Mouse (Mus musculus) neural tube, embryonic 11.5 days (tissue): Measurements from ENCODE around the gene Gpd1. TPM values are rescaled to one million over a fixed set of nuclear protein-coding genes. Genes with fewer than 3 reads are reported as not detected.
"Not testable (repeated sequence)": the region's sequence is repeated elsewhere in the genome, so short reads cannot be mapped to it uniquely, and the experiment has no call there.

Source experiments
- ATAC-seq: fragments of 200-750 bp; cut with Nextera tagmentation; 2 replicates; pipeline ENCODE4 v1.8.0; 2017; ENCODE audit warnings: moderate number of reproducible peaks, mild to moderate bottlenecking, moderate TSS enrichment, moderate library complexity; ENCODE audit not compliant: insufficient read depth, low FRiP score, low TSS enrichment
- DNase-seq: peaks from one replicate; pipeline ENCODE4 v3.0.0-alpha.2; 2015; ENCODE audit warnings: low spot score
- H3K27ac ChIP-seq: fragments of 300-500 bp; sonication (generic); 2 replicates; pipeline ENCODE4 v1.5.1; 2014; ENCODE audit warnings: low read depth, mild to moderate bottlenecking, low read length
- H3K27me3 ChIP-seq: fragments of 300-500 bp; sonication (generic); 2 replicates; pipeline ENCODE4 v1.6.1; 2014; ENCODE audit warnings: mild to moderate bottlenecking, low read length, mixed read lengths; ENCODE audit not compliant: control insufficient read depth, insufficient read depth
- H3K36me3 ChIP-seq: fragments of 300-500 bp; sonication (generic); 2 replicates; pipeline ENCODE4 v1.6.1; 2014; ENCODE audit warnings: mild to moderate bottlenecking, low read length, moderate library complexity, mixed read lengths; ENCODE audit not compliant: control insufficient read depth, insufficient read depth
- H3K4me1 ChIP-seq: fragments of 300-500 bp; sonication (generic); 2 replicates; pipeline ENCODE4 v1.6.1; 2014; ENCODE audit warnings: low read length, mixed read lengths; ENCODE audit not compliant: control insufficient read depth, insufficient read depth
- H3K4me2 ChIP-seq: fragments of 300-500 bp; sonication (generic); 2 replicates; pipeline ENCODE4 v1.6.1; 2014; ENCODE audit warnings: low read depth, mild to moderate bottlenecking, moderate library complexity
- H3K4me3 ChIP-seq: fragments of 300-500 bp; sonication (generic); 2 replicates; pipeline ENCODE4 v1.5.1; 2014; ENCODE audit warnings: low read depth, low read length
- H3K9ac ChIP-seq: fragments of 300-500 bp; sonication (generic); 2 replicates; pipeline ENCODE4 v1.6.1; 2014; ENCODE audit warnings: mild to moderate bottlenecking, low read length
- H3K9me3 ChIP-seq: fragments of 300-500 bp; sonication (generic); 2 replicates; pipeline ENCODE4 v1.6.1; 2016; ENCODE audit warnings: low read length; ENCODE audit not compliant: control insufficient read depth
- WGBS: fragments of 180-500 bp; shearing (Covaris S2); extraction: QIAGEN DNeasy Blood & Tissue Kit; methylation state at CpG from one replicate; pipeline ENCODE4 v1.1.7; 2014; 5-methylcytosine and 5-hydroxymethylcytosine counted together
- polyA plus RNA-seq: library from polyadenylated mRNA; unstranded; fragments of >200 nt; fragmentation: Nextera tagmentation; extraction: Ambion mirVana; gene quantifications from 2 replicates; pipeline ENCODE4 v1.2.1, GENCODE M21; 2014

Gpd1 gene
- polyA plus RNA-seq, 1 experiment from 2014 or later: 0.33 TPM

GRCm38 (mm10) chr15:99698533-99699085 lies 18.7 kb upstream of the Gpd1 start:
- no peak for DNase-seq
- Histone ChIP-seq H3K9me3 (no peaks in the 10 kb centered on the region), H3K9ac (no peak overlapping the region; the same call in 1 of the 2 replicates), H3K4me2 (no peak overlapping the region), H3K4me3 (no peak overlapping the region), H3K36me3 (no peaks in the 10 kb centered on the region), H3K27me3 (no peaks in the 10 kb centered on the region), H3K27ac (no peak overlapping the region), H3K4me1 (peaks cover 9% of the 10 kb centered on the region)
- no peak for ATAC-seq
- WGBS: 34% methylated on average over 20 of the region's 20 CpGs

DNA sequence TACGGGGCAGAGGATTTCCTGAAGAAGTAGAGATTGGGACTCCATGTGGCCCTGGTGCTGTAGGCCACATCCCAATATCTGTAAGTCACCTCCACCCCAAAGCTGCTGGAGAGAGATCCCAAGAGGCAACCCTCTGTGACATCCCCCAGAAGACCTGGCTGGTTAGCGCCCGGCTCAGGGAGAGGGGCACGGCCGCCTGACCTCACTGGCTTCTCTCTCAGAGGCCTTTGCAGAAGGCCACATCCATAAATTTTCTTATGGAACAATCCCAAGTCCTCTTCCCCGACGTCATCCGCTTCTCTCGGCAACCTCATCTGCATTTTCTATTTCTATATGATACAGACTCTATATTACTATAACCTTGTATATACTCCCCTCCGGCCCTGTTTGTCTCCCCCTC lies 17.6 kb upstream of the Gpd1 start:
- peaks cover 3% of the 10 kb centered on the region; the same call in 1 of the 2 replicates for H3K36me3 ChIP-seq
- ATAC-seq: no peak
- H3K4me3 ChIP-seq: no peak overlapping the region
- no peaks in the 10 kb centered on the region for H3K27me3 ChIP-seq
- WGBS: 78% methylated on average over 10 of the region's 10 CpGs
- H3K9me3 ChIP-seq: no peaks in the 10 kb centered on the region
- peaks cover 18% of the 10 kb centered on the region for H3K4me1 ChIP-seq
- H3K9ac ChIP-seq: no peak overlapping the region
- no peak overlapping the region for H3K4me2 ChIP-seq
- H3K27ac ChIP-seq: no peak overlapping the region
- no peak for DNase-seq

DNA sequence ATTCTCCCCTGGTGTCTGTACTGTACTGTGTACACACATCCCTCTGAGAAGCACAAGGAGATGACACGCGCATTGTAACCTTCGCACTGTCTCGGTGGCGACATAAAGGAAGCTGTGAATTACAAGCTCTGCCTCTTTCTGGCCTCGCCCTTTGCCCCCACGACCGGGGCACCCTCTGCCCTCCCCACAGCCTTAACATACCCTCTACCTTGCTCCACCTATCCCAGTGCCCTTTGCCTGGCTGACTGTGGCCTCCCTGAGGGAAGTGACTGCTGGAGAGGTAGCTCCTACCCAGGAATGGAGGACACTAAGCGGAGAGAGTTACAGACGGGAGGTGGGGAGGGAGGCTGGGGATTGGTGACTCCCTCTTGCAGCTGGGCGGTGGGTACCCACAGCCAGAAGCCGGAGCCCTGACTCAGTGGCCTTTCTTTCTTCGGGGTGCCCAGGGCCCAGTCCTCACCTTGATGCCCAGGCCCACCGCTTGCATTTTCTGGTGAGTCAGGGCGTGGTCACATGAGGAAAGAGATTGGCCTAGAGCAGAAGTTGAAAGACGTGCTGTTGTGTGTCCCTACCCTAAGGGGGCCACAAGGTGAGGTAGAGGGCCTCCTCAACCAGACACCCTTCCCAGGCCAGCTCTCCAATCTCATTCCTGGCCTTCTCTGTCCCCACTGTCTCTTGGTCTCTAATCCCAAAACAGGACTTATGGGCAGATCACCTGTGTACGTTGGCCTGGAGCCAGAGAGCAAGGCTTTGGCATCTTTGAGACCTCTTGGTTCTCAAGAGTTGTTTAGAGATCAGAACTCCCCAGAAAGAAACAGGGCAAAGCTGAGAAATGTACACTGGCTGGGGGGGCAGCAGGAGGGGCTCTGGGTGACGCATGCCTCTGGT lies 16.9 kb upstream of the Gpd1 start:
- no peak overlapping the region for H3K9ac ChIP-seq
- 88% methylated on average over 18 of the region's 18 CpGs for WGBS
- no peaks in the 10 kb centered on the region for H3K27me3 ChIP-seq
- H3K4me2 ChIP-seq: no peak overlapping the region
- peaks cover 3% of the 10 kb centered on the region for H3K36me3 ChIP-seq
- ATAC-seq (no peak), DNase-seq (no peak)
- no peaks in the 10 kb centered on the region for H3K9me3 ChIP-seq
- H3K4me1 ChIP-seq: peaks cover 18% of the 10 kb centered on the region
- H3K27ac ChIP-seq: no peak overlapping the region
- no peak overlapping the region for H3K4me3 ChIP-seq

DNA sequence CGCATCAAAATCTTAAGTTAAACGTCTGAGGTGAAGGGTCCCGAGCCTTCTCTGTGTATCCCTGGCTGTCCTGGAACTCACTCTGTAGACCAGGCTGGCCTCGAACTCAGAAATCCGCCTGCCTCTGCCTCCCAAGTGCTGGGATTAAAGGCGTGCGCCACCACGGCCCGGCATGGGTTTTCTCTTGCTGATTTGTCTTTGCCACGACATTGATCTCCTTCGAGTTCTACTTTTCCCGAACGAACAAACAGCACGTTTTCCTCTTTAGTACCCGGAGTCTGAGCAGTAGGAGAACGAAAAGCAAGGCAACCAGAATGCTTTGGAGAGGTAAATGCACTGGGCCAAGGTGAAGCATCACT lies 15.7 kb upstream of the Gpd1 start:
- not testable (repeated sequence) for H3K9me3 ChIP-seq, H3K36me3 ChIP-seq, H3K27me3 ChIP-seq, ATAC-seq, H3K27ac ChIP-seq, DNase-seq
- Histone ChIP-seq H3K9ac (peak overlapping the region; percentile 99), H3K4me2 (peak overlapping the region; percentile 63), H3K4me1 (peaks cover 18% of the 10 kb centered on the region), H3K4me3 (peak overlapping the region; percentile 85)
- WGBS: 45% methylated on average over 16 of the region's 16 CpGs

DNA sequence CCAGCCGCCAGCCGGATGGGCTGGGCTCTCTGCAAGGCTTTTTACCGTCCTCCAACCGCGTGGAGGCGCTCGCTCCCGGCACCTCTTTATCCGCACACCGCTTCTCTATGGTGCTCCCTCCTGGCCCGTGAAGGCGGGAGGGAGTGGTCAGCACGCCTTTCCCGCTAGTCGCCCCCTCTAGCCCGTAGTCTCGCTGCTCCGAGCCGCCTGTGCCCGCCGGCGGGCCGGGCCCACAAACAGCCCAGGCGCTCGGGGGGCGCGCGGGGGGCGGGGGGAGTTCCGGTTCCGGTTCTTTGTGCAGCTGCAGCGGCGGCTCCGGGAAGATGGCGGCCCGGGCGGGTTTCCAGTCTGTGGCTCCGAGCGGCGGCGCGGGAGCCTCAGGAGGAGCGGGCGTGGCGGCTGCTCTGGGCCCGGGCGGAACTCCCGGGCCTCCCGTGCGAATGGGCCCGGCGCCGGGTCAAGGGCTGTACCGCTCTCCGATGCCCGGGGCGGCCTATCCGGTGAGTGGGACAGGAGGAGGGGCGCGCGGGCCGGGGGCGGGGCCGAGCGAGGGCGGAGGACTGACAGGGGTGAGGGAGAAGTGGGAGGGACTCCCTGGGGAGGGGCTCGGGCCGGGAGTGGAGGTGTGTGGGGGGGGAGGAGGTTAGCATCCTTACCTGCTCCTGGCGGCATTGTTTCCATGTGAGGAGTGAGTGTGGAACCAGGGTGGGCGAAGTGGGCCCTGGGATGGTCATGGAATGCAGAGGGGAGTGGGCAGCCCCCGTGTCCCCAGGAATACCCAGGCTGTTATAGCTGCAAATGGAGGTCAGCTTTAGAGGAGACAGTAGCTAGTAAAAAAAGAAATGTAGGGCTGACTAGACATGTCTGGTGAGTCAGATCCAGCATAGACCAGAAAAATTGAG lies 15.1 kb upstream of the Gpd1 start, which contains the start of gene Smarcd1:
Gene Smarcd1, plus strand, starts transcription at position 131 of the 902 bp plus-strand sequence.
- Histone ChIP-seq H3K4me3 (peak within 1 kb of the TSS; percentile 85), H3K9ac (peak within 1 kb of the TSS; percentile 99), H3K4me2 (peak within 1 kb of the TSS; percentile 63), H3K9me3 (no peaks in the 10 kb centered on the region), H3K4me1 (peaks cover 18% of the 10 kb centered on the region), H3K36me3 (peaks cover 12% of the 10 kb centered on the region), H3K27ac (peak within 1 kb of the TSS; percentile 96), H3K27me3 (no peaks in the 10 kb centered on the region)
- WGBS: under 1% methylated on average over 60 of the region's 71 CpGs
- ATAC-seq: peak; percentile 88
- DNase-seq: peak; percentile 97

DNA sequence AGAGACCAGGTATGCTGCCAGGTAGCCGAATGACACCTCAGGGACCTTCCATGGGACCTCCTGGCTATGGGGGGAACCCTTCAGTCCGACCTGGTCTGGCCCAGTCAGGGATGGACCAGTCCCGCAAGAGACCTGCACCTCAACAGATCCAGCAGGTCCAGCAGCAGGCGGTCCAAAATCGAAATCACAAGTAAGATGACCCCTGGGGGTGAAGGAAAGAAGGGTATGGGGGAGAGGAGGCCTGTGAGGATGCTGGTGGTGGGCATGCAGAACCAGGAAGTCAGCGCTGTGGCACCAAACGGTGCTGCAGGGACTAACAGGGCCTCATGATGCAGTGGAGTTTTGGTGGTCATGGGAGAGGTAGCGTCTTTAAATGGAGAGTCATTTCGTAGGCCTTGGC lies 14.2 kb upstream of the Gpd1 start:
- peak overlapping the region; percentile 99 for H3K9ac ChIP-seq
- peak overlapping the region; percentile 85 for H3K4me3 ChIP-seq
- no peaks in the 10 kb centered on the region for H3K27me3 ChIP-seq
- DNase-seq: no peak
- peaks cover 19% of the 10 kb centered on the region for H3K36me3 ChIP-seq
- peaks cover 18% of the 10 kb centered on the region for H3K4me1 ChIP-seq
- 64% methylated on average over 9 of the region's 9 CpGs for WGBS
- no peak for ATAC-seq
- H3K27ac ChIP-seq: peak overlapping the region; percentile 96; the same call in 1 of the 2 replicates
- H3K4me2 ChIP-seq: peak overlapping the region; percentile 63
- H3K9me3 ChIP-seq: no peaks in the 10 kb centered on the region

- peak overlapping the region; percentile 85 for H3K4me3 ChIP-seq
- H3K4me1 ChIP-seq: peaks cover 18% of the 10 kb centered on the region
- DNase-seq: no peak
Observed at GRCm38 (mm10) chr15:99703676-99704040, 13.7 kb upstream of the Gpd1 start.

GRCm38 (mm10) chr15:99704041-99704681 lies 13.2 kb upstream of the Gpd1 start:
- 33% methylated on average over 23 of the region's 23 CpGs for WGBS
- peaks cover 26% of the 10 kb centered on the region for H3K36me3 ChIP-seq

More at GRCm38 (mm10) chr15:99703676-99704040, 13.7 kb upstream of the Gpd1 start:
- Histone ChIP-seq H3K27ac (peak overlapping the region; percentile 91), H3K4me2 (peak overlapping the region; percentile 63), H3K27me3 (no peaks in the 10 kb centered on the region), H3K36me3 (peaks cover 21% of the 10 kb centered on the region), H3K9me3 (no peaks in the 10 kb centered on the region), H3K9ac (peak overlapping the region; percentile 99)
- WGBS: 65% methylated on average over 5 of the region's 5 CpGs
- no peak for ATAC-seq

More at GRCm38 (mm10) chr15:99704041-99704681, 13.2 kb upstream of the Gpd1 start:
- DNase-seq: peak; percentile 53
- Histone ChIP-seq H3K4me2 (peak overlapping the region; percentile 63), H3K9ac (peak overlapping the region; percentile 99), H3K27me3 (no peaks in the 10 kb centered on the region), H3K27ac (peak overlapping the region; percentile 91), H3K4me1 (peaks cover 18% of the 10 kb centered on the region), H3K9me3 (no peaks in the 10 kb centered on the region), H3K4me3 (peak overlapping the region; percentile 85)
- ATAC-seq: no peak
